Mouse (Mus musculus) thymus, adult 2 months (tissue): ENCODE results near the gene Diaph3.

Experiments used
- CTCF ChIP-seq: fragments of 200-500 bp; IDR thresholded peaks from 2 replicates; pipeline ENCODE4 v1.5.1; 2012; ENCODE audit warnings: mild to moderate bottlenecking, control low read depth, low read length, moderate library complexity, borderline replicate concordance; ENCODE audit not compliant: control insufficient read depth, poor library complexity, insufficient read depth; ENCODE audit errors: extremely low read depth
- POLR2A ChIP-seq: fragments of 200-500 bp; IDR thresholded peaks from 2 replicates; pipeline ENCODE4 v1.6.1; 2012; ENCODE audit warnings: mild to moderate bottlenecking, low read length, control low read depth, moderate library complexity; ENCODE audit not compliant: control insufficient read depth, poor library complexity, insufficient read depth; ENCODE audit errors: extremely low read depth

DNA sequence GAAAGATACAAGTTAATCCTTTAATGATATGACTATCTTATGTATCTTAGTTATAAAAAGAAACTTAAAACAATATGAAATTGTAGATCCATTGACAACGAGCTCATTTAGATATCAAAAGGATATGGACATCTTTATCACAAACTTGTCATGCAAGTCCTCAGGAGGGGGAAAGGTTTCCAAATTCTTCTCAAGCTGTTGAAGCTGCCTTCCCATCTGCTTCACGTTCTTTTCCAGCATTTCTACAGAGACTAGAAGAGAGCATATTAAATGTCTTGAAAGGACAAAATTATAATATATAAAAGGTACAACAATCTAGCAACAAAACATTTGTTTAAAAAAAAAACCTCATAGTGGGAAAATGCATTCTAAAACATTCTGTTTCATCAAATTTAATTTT is 306.2 kb downstream of the Diaph3 start:
- TF ChIP-seq POLR2A (no peak), CTCF (no peak)
